Mouse (Mus musculus) heart, embryonic 15.5 days (tissue): Measurements from ENCODE around the gene Lhpp. TPM values are rescaled to one million over a fixed set of nuclear protein-coding genes. Genes with fewer than 3 reads are reported as not detected.

ENCODE experiments used
- ATAC-seq: fragments of 200-750 bp; cut with Nextera tagmentation; replicated peaks from 2 replicates; pipeline ENCODE4 v1.8.0; 2017; ENCODE audit warnings: low read depth, moderate TSS enrichment; ENCODE audit not compliant: insufficient number of reproducible peaks, insufficient read depth, low FRiP score
- H3K27ac ChIP-seq: fragments of 300-500 bp; sonication (generic); 2 replicates; pipeline ENCODE4 v1.5.1; 2015; ENCODE audit warnings: mild to moderate bottlenecking, inconsistent platforms
- H3K27me3 ChIP-seq: fragments of 300-500 bp; sonication (generic); 2 replicates; pipeline ENCODE4 v1.6.1; 2015; ENCODE audit warnings: inconsistent platforms
- H3K36me3 ChIP-seq: fragments of 300-500 bp; sonication (generic); 2 replicates; pipeline ENCODE4 v1.6.1; 2015; ENCODE audit warnings: mild to moderate bottlenecking, inconsistent platforms
- H3K4me1 ChIP-seq: fragments of 300-500 bp; sonication (generic); replicated peaks from 2 replicates; pipeline ENCODE4 v1.6.1; 2015; ENCODE audit warnings: inconsistent platforms
- H3K4me2 ChIP-seq: fragments of 300-500 bp; sonication (generic); 2 replicates; pipeline ENCODE4 v1.6.1; 2015; ENCODE audit warnings: inconsistent platforms, mild to moderate bottlenecking, moderate library complexity
- H3K4me3 ChIP-seq: fragments of 300-500 bp; sonication (generic); 2 replicates; pipeline ENCODE4 v1.5.1; 2015; ENCODE audit warnings: mild to moderate bottlenecking, inconsistent platforms
- H3K9ac ChIP-seq: fragments of 300-500 bp; sonication (generic); 2 replicates; pipeline ENCODE4 v1.6.1; 2015; ENCODE audit warnings: mild to moderate bottlenecking, inconsistent platforms
- H3K9me3 ChIP-seq: fragments of 300-500 bp; sonication (generic); replicated peaks from 2 replicates; pipeline ENCODE4 v1.6.1; 2016; ENCODE audit warnings: inconsistent platforms
- WGBS: fragments of 180-500 bp; shearing (Covaris S2); methylation state at CpG from one replicate; pipeline ENCODE4 v1.1.7; 2015; ENCODE audit warnings: mixed read lengths; 5-methylcytosine and 5-hydroxymethylcytosine counted together
- polyA plus RNA-seq: library from polyadenylated mRNA; unstranded; fragments of >200 nt; fragmentation: Nextera tagmentation; extraction: Ambion mirVana; gene quantifications from 2 replicates; pipeline ENCODE4 v1.2.1, GENCODE M21; 2015

Lhpp gene
- polyA plus RNA-seq, 1 experiment from 2014 or later = 21.3 TPM

GRCm38 (mm10) chr7:132599071-132599975 lies 11.1 kb upstream of the Lhpp start, which contains the start of gene Nkx1-2:
Nkx1-2 (minus strand) TSS chr7:132599637.
- Histone ChIP-seq H3K36me3 (no peaks in the 10 kb centered on the region), H3K27me3 (peaks cover 91% of the 10 kb centered on the region), H3K9ac (peak within 1 kb of the TSS; percentile 34), H3K27ac (no peak within 1 kb of the TSS), H3K4me2 (peak within 1 kb of the TSS; percentile 93), H3K4me3 (peak within 1 kb of the TSS; percentile 58), H3K4me1 (peaks cover 31% of the 10 kb centered on the region), H3K9me3 (no peaks in the 10 kb centered on the region)
- WGBS = under 1% methylated on average over 51 of the region's 52 CpGs
- ATAC-seq = no peak

GRCm38 (mm10) chr7:132600026-132600425 lies 10.4 kb upstream of the Lhpp start:
- no peaks in the 10 kb centered on the region for H3K36me3 ChIP-seq
- peaks cover 91% of the 10 kb centered on the region for H3K27me3 ChIP-seq
- peak overlapping the region; percentile 93 for H3K4me2 ChIP-seq
- 0 out of 2 replicates have a peak overlapping the region, but pooled peaks have one; percentile 34 for H3K9ac ChIP-seq
- H3K4me3 ChIP-seq = peak overlapping the region; percentile 49
- WGBS = 8% methylated on average over 9 of the region's 9 CpGs
- H3K9me3 ChIP-seq = no peaks in the 10 kb centered on the region
- no peak overlapping the region for H3K27ac ChIP-seq
- no peak for ATAC-seq
- peaks cover 31% of the 10 kb centered on the region for H3K4me1 ChIP-seq

GRCm38 (mm10) chr7:132600926-132601325 lies 9.5 kb upstream of the Lhpp start:
- 19% methylated on average over 8 of the region's 8 CpGs for WGBS
- H3K4me1 ChIP-seq = peaks cover 31% of the 10 kb centered on the region
- H3K4me2 ChIP-seq = no peak overlapping the region
- peaks cover 85% of the 10 kb centered on the region for H3K27me3 ChIP-seq
- ATAC-seq = no peak
- H3K36me3 ChIP-seq = no peaks in the 10 kb centered on the region
- no peak overlapping the region for H3K4me3 ChIP-seq
- no peaks in the 10 kb centered on the region for H3K9me3 ChIP-seq
- H3K27ac ChIP-seq = no peak overlapping the region
- no peak overlapping the region for H3K9ac ChIP-seq

GRCm38 (mm10) chr7:132604720-132605119 lies 5.7 kb upstream of the Lhpp start:
- WGBS = 77% methylated on average over 4 of the region's 4 CpGs
- no peak overlapping the region for H3K27ac ChIP-seq
- H3K27me3 ChIP-seq = peaks cover 52% of the 10 kb centered on the region
- H3K9ac ChIP-seq = no peak overlapping the region
- H3K36me3 ChIP-seq = no peaks in the 10 kb centered on the region
- peaks cover 4% of the 10 kb centered on the region for H3K4me1 ChIP-seq
- H3K9me3 ChIP-seq = no peaks in the 10 kb centered on the region
- no peak overlapping the region for H3K4me3 ChIP-seq
- H3K4me2 ChIP-seq = no peak overlapping the region
- ATAC-seq = no peak

GRCm38 (mm10) chr7:132605689-132606088 lies 4.7 kb upstream of the Lhpp start:
- Histone ChIP-seq H3K4me3 (no peak overlapping the region), H3K4me1 (no peaks in the 10 kb centered on the region; the same call in 1 of the 2 replicates), H3K36me3 (no peaks in the 10 kb centered on the region), H3K27ac (no peak overlapping the region), H3K27me3 (peaks cover 42% of the 10 kb centered on the region), H3K4me2 (no peak overlapping the region), H3K9ac (no peak overlapping the region), H3K9me3 (no peaks in the 10 kb centered on the region)
- 58% methylated on average over 5 of the region's 5 CpGs for WGBS
- no peak for ATAC-seq

- Histone ChIP-seq H3K4me1 (no peaks in the 10 kb centered on the region; the same call in 1 of the 2 replicates), H3K27me3 (peaks cover 14% of the 10 kb centered on the region; the same call in 1 of the 2 replicates), H3K4me2 (no peak overlapping the region), H3K9me3 (no peaks in the 10 kb centered on the region), H3K9ac (no peak overlapping the region), H3K27ac (no peak overlapping the region), H3K4me3 (no peak overlapping the region), H3K36me3 (no peaks in the 10 kb centered on the region)
- ATAC-seq = no peak
- 85% methylated on average over 4 of the region's 4 CpGs for WGBS
Observed at GRCm38 (mm10) chr7:132608316-132609020, 2.0 kb upstream of the Lhpp start.

GRCm38 (mm10) chr7:132611530-132611929 lies 1.1 kb downstream of the Lhpp start:
- 93% methylated on average over 8 of the region's 8 CpGs for WGBS
- no peaks in the 10 kb centered on the region for H3K9me3 ChIP-seq

GRCm38 (mm10) chr7:132615346-132615745 lies 4.9 kb downstream of the Lhpp start:
- WGBS = 39% methylated on average over 3 of the region's 3 CpGs
- H3K36me3 ChIP-seq = no peaks in the 10 kb centered on the region
- H3K27ac ChIP-seq = no peak overlapping the region
- H3K4me1 ChIP-seq = peaks cover 5% of the 10 kb centered on the region; the same call in 1 of the 2 replicates
- no peaks in the 10 kb centered on the region for H3K9me3 ChIP-seq
- no peak overlapping the region for H3K4me3 ChIP-seq
- H3K4me2 ChIP-seq = no peak overlapping the region
- no peaks in the 10 kb centered on the region for H3K27me3 ChIP-seq
- H3K9ac ChIP-seq = no peak overlapping the region
- no peak for ATAC-seq

More at GRCm38 (mm10) chr7:132611530-132611929, 1.1 kb downstream of the Lhpp start:
- no peak overlapping the region for H3K4me3 ChIP-seq
- no peak overlapping the region for H3K27ac ChIP-seq
- no peak for ATAC-seq
- H3K4me1 ChIP-seq = peaks cover 5% of the 10 kb centered on the region; the same call in 1 of the 2 replicates
- no peaks in the 10 kb centered on the region for H3K27me3 ChIP-seq
- no peak overlapping the region for H3K9ac ChIP-seq
- no peak overlapping the region for H3K4me2 ChIP-seq
- no peaks in the 10 kb centered on the region for H3K36me3 ChIP-seq

- 0 out of 2 replicates have a peak, but pooled peaks cover 5% of the 10 kb centered on the region for H3K4me1 ChIP-seq
- WGBS = 62% methylated on average over 6 of the region's 6 CpGs
- H3K4me3 ChIP-seq = no peak overlapping the region
- H3K36me3 ChIP-seq = no peaks in the 10 kb centered on the region
- no peak overlapping the region for H3K9ac ChIP-seq
- no peaks in the 10 kb centered on the region for H3K27me3 ChIP-seq
- no peak overlapping the region for H3K4me2 ChIP-seq
- no peak overlapping the region for H3K27ac ChIP-seq
- H3K9me3 ChIP-seq = no peaks in the 10 kb centered on the region
- ATAC-seq = no peak
Observed at GRCm38 (mm10) chr7:132616391-132616790, 6.0 kb downstream of the Lhpp start.

- no peaks in the 10 kb centered on the region for H3K27me3 ChIP-seq
- 84% methylated on average over 5 of the region's 5 CpGs for WGBS
Observed at GRCm38 (mm10) chr7:132617021-132617564, 6.7 kb downstream of the Lhpp start.

GRCm38 (mm10) chr7:132619549-132619948 lies 9.1 kb downstream of the Lhpp start:
- H3K4me2 ChIP-seq = no peak overlapping the region
- H3K36me3 ChIP-seq = no peaks in the 10 kb centered on the region
- H3K27ac ChIP-seq = no peak overlapping the region
- H3K4me3 ChIP-seq = no peak overlapping the region
- no peaks in the 10 kb centered on the region for H3K27me3 ChIP-seq
- peaks cover 9% of the 10 kb centered on the region; the same call in 1 of the 2 replicates for H3K4me1 ChIP-seq
- H3K9ac ChIP-seq = no peak overlapping the region
- no peaks in the 10 kb centered on the region for H3K9me3 ChIP-seq
- no peak for ATAC-seq
- WGBS = 92% methylated on average over 8 of the region's 8 CpGs

More at GRCm38 (mm10) chr7:132617021-132617564, 6.7 kb downstream of the Lhpp start:
- H3K36me3 ChIP-seq = no peaks in the 10 kb centered on the region
- no peak overlapping the region for H3K4me3 ChIP-seq
- H3K4me2 ChIP-seq = no peak overlapping the region
- no peaks in the 10 kb centered on the region for H3K9me3 ChIP-seq
- H3K4me1 ChIP-seq = 0 out of 2 replicates have a peak, but pooled peaks cover 5% of the 10 kb centered on the region
- H3K27ac ChIP-seq = no peak overlapping the region
- H3K9ac ChIP-seq = no peak overlapping the region
- no peak for ATAC-seq
